Mouse (Mus musculus): ENCODE results near the gene Pax7. TPM values are rescaled to one million over a fixed set of nuclear protein-coding genes. Genes with fewer than 3 reads are reported as not detected.

Pax7 gene
- polyA plus RNA-seq (2015; fragmentation: Nextera tagmentation; extraction: Ambion mirVana) = not detected in 2 replicates

DNA sequence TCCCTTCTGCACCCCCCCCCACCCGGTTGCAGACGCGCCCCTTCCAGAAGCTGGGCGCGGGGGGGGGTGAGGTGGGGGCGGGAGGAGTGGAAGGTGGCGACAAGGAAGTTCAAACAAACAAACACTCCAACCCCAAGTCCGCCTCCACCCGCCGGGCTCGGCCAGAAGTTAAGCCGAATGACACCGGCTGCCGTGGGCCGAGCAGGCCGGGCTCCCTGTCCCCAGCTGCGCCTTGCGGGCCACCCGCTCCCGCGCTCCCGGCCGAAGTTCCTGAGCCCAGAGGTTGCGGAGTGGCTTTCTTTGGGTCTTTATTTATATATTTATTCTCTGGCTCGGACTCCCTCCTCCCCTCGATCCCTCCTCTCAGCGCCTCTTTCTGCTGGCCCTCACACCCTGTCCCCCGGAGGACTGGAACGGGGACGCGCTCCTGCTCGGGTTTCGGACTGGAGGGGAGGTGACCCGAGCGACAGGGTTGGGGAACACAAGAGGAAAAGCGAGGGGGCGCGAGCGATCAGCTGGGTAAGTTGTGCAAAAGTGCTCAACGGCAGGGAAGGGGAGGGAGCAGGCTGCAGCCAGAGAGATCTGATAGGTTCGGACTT is at the start of gene Pax7:
Gene Pax7 (minus strand): TSS at position 493 of the 599 bp plus-strand sequence.
- Histone ChIP-seq H3K9me3 (replicated peaks; ENCODE audit: control insufficient read depth, low read length) (no peaks in the 10 kb centered on the region), H3K9ac (ENCODE audit: low read length) (no peak within 1 kb of the TSS), H3K36me3 (ENCODE audit: control insufficient read depth, insufficient read depth) (no peaks in the 10 kb centered on the region), H3K4me3 (ENCODE audit: low read length) (peak within 1 kb of the TSS; percentile 10), H3K4me1 (ENCODE audit: control insufficient read depth, insufficient read depth, low read length) (peaks cover 2% of the 10 kb centered on the region; the same call in 1 of the 2 replicates), H3K27ac (ENCODE audit: low read length) (no peak within 1 kb of the TSS), H3K4me2 (ENCODE audit: low read depth, low read length) (peak within 1 kb of the TSS; percentile 35; the same call in 1 of the 2 replicates), H3K27me3 (ENCODE audit: control insufficient read depth, insufficient read depth, low read length) (peaks cover 99% of the 10 kb centered on the region)
- no peak for ATAC-seq (replicated peaks; ENCODE audit: extremely low read depth, insufficient read depth, low FRiP score)
- WGBS = under 1% methylated on average over 38 of the region's 41 CpGs

DNA sequence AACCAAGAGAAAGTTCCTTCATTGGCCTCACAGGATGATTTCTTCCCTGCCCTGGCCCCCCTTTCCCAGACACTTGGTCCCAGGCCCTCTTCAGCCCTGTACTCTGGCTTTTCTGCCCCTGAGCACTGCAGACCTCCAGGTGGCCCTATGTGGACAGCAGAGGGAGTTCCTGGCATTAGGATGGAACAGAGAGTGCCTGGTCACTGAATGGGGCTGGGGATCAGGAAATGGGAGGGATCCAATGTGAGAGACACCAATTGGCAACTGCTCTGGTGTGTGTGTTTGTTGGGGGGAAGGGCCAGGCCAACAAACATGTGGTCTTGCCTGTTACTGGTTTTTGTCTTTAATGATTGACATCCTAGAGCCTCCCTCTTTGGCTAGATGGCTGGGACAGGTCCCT is 48.5 kb upstream of the Pax7 start:
- Histone ChIP-seq H3K27ac (ENCODE audit: low read length) (no peak overlapping the region), H3K27me3 (ENCODE audit: control insufficient read depth, insufficient read depth, low read length) (no peaks in the 10 kb centered on the region), H3K4me3 (ENCODE audit: low read length) (no peak overlapping the region), H3K4me2 (ENCODE audit: low read depth, low read length) (no peak overlapping the region), H3K4me1 (ENCODE audit: control insufficient read depth, insufficient read depth, low read length) (no peaks in the 10 kb centered on the region), H3K9me3 (replicated peaks; ENCODE audit: control insufficient read depth, low read length) (no peaks in the 10 kb centered on the region), H3K36me3 (ENCODE audit: control insufficient read depth, insufficient read depth) (no peaks in the 10 kb centered on the region), H3K9ac (ENCODE audit: low read length) (no peak overlapping the region)
- no peak for ATAC-seq (replicated peaks; ENCODE audit: extremely low read depth, insufficient read depth, low FRiP score)

DNA sequence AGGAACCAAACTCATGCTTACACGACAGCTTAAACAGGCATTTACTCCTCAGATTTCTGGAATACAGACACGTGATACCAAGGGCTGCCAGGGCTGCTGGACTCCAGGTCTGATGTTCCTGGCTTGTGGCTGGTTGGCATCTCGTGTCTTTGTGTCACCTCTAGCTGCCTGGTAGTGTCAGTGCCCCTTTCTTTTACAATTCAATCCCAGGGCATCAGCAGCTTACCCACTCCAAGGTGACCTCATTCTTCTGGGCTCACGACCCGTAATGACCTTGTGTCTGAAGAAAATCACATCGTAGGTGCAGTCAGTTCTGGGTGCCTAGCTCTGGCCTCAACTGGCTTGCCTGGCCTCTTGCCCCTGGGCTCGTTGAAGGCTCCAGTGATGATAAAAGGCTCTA is 46.0 kb upstream of the Pax7 start:
- H3K4me3 ChIP-seq (ENCODE audit: low read length) = no peak overlapping the region

DNA sequence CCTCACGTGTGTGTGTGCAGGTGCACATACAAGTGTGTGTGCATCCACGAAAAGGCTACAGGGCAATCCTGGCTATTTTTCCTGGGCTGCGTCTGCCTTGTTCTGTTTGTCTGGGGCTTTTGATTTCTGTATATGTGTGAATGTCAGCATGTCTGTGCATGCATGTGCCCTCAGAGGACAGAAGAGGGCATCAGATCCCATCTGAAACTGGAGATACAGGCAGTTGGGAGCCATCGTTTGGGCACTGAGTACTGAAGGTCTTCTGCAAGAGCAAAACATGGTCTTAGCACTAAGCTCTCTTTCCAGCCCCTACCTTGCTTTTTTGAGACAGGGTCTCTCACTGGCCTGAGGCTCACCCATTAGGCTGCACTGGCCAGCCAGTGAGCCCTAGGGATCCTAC is 45.1 kb upstream of the Pax7 start:
- no peak for ATAC-seq (replicated peaks; ENCODE audit: extremely low read depth, insufficient read depth, low FRiP score)
- WGBS = 62% methylated on average over 4 of the region's 4 CpGs
- Histone ChIP-seq H3K9ac (ENCODE audit: low read length) (no peak overlapping the region), H3K36me3 (ENCODE audit: control insufficient read depth, insufficient read depth) (no peaks in the 10 kb centered on the region), H3K4me1 (ENCODE audit: control insufficient read depth, insufficient read depth, low read length) (no peaks in the 10 kb centered on the region), H3K4me3 (ENCODE audit: low read length) (no peak overlapping the region), H3K27ac (ENCODE audit: low read length) (no peak overlapping the region), H3K27me3 (ENCODE audit: control insufficient read depth, insufficient read depth, low read length) (no peaks in the 10 kb centered on the region), H3K4me2 (ENCODE audit: low read depth, low read length) (no peak overlapping the region), H3K9me3 (replicated peaks; ENCODE audit: control insufficient read depth, low read length) (no peaks in the 10 kb centered on the region)

More for the DNA sequence above, 46.0 kb upstream of the Pax7 start:
- no peaks in the 10 kb centered on the region for H3K36me3 ChIP-seq (ENCODE audit: control insufficient read depth, insufficient read depth)
- ATAC-seq (replicated peaks; ENCODE audit: extremely low read depth, insufficient read depth, low FRiP score) = no peak
- H3K27me3 ChIP-seq (ENCODE audit: control insufficient read depth, insufficient read depth, low read length) = no peaks in the 10 kb centered on the region
- H3K9ac ChIP-seq (ENCODE audit: low read length) = no peak overlapping the region
- no peaks in the 10 kb centered on the region for H3K4me1 ChIP-seq (ENCODE audit: control insufficient read depth, insufficient read depth, low read length)
- H3K27ac ChIP-seq (ENCODE audit: low read length) = no peak overlapping the region
- no peaks in the 10 kb centered on the region for H3K9me3 ChIP-seq (replicated peaks; ENCODE audit: control insufficient read depth, low read length)
- H3K4me2 ChIP-seq (ENCODE audit: low read depth, low read length) = no peak overlapping the region
- 66% methylated on average over 7 of the region's 7 CpGs for whole genome bisulfite sequencing

DNA sequence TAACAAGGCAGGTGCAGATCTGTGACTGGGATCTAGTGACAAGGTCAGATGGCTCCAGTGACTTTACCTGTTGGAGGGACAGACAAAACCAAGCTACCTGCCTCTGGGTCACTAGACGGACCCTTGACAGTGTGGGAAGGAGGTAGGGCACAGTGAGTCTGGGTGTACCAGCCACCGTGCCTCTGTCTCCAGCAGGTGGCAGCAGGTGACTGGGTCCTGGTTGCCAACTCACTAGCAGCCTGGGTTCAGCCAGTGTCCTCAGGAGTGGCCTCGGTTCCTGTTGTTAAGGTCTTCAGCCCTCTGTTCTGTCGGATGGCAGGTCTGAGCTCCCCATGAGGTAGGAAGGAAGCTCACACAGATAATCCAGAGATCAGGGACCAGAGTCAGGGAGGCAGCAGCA is 43.9 kb upstream of the Pax7 start:
- no peak overlapping the region for H3K27ac ChIP-seq (ENCODE audit: low read length)
- H3K36me3 ChIP-seq (ENCODE audit: control insufficient read depth, insufficient read depth) = no peaks in the 10 kb centered on the region
- no peak overlapping the region for H3K4me3 ChIP-seq (ENCODE audit: low read length)
- no peaks in the 10 kb centered on the region for H3K4me1 ChIP-seq (ENCODE audit: control insufficient read depth, insufficient read depth, low read length)
- WGBS = 2% methylated on average over 4 of the region's 4 CpGs
- ATAC-seq (replicated peaks; ENCODE audit: extremely low read depth, insufficient read depth, low FRiP score) = no peak
- no peak overlapping the region for H3K4me2 ChIP-seq (ENCODE audit: low read depth, low read length)
- H3K9me3 ChIP-seq (replicated peaks; ENCODE audit: control insufficient read depth, low read length) = no peaks in the 10 kb centered on the region
- no peaks in the 10 kb centered on the region for H3K27me3 ChIP-seq (ENCODE audit: control insufficient read depth, insufficient read depth, low read length)
- H3K9ac ChIP-seq (ENCODE audit: low read length) = no peak overlapping the region

DNA sequence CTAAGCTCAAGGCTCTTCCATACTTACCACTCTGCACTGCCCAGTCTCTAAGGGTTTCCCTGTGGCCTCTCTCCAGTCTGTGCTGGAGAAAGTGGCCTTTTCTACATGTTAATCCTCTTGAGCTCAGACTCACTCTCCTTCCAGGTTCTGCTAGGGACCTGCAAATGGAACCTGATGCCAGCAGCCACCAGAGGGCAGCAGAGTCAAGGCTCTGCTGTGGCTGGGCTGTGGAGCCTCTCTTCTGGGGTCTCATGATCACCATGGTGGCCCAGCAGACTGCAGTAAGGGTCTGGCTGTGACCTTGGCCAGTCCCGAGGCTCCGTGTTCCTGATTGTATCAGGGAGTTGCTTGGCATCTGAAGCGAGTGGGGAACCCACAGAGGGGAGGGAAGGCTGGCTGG is 39.3 kb upstream of the Pax7 start:
- no peak for ATAC-seq (replicated peaks; ENCODE audit: extremely low read depth, insufficient read depth, low FRiP score)
- no peaks in the 10 kb centered on the region for H3K4me1 ChIP-seq (ENCODE audit: control insufficient read depth, insufficient read depth, low read length)
- H3K27me3 ChIP-seq (ENCODE audit: control insufficient read depth, insufficient read depth, low read length) = no peaks in the 10 kb centered on the region
- 0% methylated on average over 3 of the region's 3 CpGs for WGBS
- H3K9ac ChIP-seq (ENCODE audit: low read length) = no peak overlapping the region
- no peak overlapping the region for H3K27ac ChIP-seq (ENCODE audit: low read length)
- no peak overlapping the region for H3K4me3 ChIP-seq (ENCODE audit: low read length)
- no peaks in the 10 kb centered on the region for H3K36me3 ChIP-seq (ENCODE audit: control insufficient read depth, insufficient read depth)
- H3K9me3 ChIP-seq (replicated peaks; ENCODE audit: control insufficient read depth, low read length) = no peaks in the 10 kb centered on the region
- no peak overlapping the region for H3K4me2 ChIP-seq (ENCODE audit: low read depth, low read length)

DNA sequence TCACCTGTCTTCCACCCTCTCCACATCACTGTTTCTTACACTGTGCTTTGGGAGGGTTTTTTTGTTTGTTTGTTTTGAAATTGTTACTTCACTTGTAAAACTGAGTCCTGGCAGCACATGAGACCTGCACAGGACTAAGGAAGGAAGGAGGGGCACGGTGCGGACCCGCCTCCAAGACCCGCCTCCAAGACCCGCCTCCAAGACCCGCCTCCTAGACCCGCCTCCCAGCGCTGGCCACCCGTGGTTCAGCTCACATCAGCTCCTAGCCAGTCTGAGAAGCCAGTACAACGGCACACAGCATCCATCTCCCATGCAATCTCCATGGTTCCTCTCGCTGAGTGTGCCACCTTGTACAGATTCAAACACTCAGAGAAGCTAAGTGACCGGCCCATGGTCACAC is 38.4 kb upstream of the Pax7 start:
- no peak overlapping the region for H3K9ac ChIP-seq (ENCODE audit: low read length)
- 23% methylated on average over 12 of the region's 12 CpGs for WGBS
- no peak overlapping the region for H3K27ac ChIP-seq (ENCODE audit: low read length)
- H3K4me1 ChIP-seq (ENCODE audit: control insufficient read depth, insufficient read depth, low read length) = no peaks in the 10 kb centered on the region
- ATAC-seq (replicated peaks; ENCODE audit: extremely low read depth, insufficient read depth, low FRiP score) = no peak
- H3K4me3 ChIP-seq (ENCODE audit: low read length) = no peak overlapping the region
- no peaks in the 10 kb centered on the region for H3K27me3 ChIP-seq (ENCODE audit: control insufficient read depth, insufficient read depth, low read length)
- H3K36me3 ChIP-seq (ENCODE audit: control insufficient read depth, insufficient read depth) = no peaks in the 10 kb centered on the region
- no peaks in the 10 kb centered on the region for H3K9me3 ChIP-seq (replicated peaks; ENCODE audit: control insufficient read depth, low read length)
- H3K4me2 ChIP-seq (ENCODE audit: low read depth, low read length) = no peak overlapping the region

DNA sequence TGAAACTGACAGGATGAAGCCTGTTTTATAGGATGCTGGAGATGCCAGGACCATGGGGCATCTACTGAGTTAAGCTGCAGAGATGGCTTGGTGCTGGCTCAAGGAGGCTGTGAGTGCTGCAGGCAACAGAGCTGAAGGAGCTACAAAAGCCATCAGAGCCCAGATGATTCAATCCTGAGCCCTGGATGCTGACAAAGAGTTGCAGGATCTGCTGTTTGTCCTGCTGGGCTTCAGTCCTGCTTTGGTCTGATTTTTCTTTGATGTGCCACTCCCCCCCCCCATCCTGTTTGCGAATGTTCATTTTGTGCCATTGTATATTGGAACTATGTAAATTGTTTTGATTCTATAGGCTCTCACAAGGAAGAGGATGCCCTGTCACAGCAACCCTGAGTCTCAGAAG is 29.9 kb upstream of the Pax7 start:
- no peaks in the 10 kb centered on the region for H3K4me1 ChIP-seq (ENCODE audit: control insufficient read depth, insufficient read depth, low read length)
- no peak overlapping the region for H3K4me3 ChIP-seq (ENCODE audit: low read length)
- peaks cover 4% of the 10 kb centered on the region for H3K9me3 ChIP-seq (replicated peaks; ENCODE audit: control insufficient read depth, low read length)
- WGBS = 67% methylated on average over 1 of the region's 1 CpGs
- no peak overlapping the region for H3K4me2 ChIP-seq (ENCODE audit: low read depth, low read length)
- no peak overlapping the region for H3K27ac ChIP-seq (ENCODE audit: low read length)
- no peak for ATAC-seq (replicated peaks; ENCODE audit: extremely low read depth, insufficient read depth, low FRiP score)
- H3K36me3 ChIP-seq (ENCODE audit: control insufficient read depth, insufficient read depth) = no peaks in the 10 kb centered on the region
- no peak overlapping the region for H3K9ac ChIP-seq (ENCODE audit: low read length)
- H3K27me3 ChIP-seq (ENCODE audit: control insufficient read depth, insufficient read depth, low read length) = peaks cover 14% of the 10 kb centered on the region

DNA sequence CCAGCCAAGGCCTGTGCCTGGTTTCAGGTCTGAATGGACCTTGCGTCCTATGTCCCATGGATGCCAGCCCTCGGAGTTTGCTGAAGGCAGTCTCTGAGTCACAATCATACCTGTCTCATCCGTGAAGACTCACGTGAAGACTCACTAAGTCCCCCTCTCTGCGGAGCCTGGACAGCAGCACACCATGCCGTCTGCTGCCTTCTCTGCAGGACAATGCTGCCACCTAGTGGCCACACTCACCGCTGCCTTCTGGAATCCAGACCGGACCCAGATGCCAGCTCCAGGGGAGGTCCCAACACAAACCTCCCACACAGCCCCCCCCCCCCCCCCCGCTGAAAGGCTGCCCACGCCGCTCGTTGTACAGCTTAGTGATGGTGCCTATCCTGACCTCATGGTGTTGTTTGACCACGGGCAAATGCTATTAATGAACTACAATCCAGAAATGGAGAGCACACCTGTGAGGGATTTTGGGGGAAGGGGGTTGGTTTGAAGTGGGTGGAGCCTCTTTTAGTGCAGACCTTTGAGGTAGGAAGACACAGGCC is 25.4 kb upstream of the Pax7 start:
- Histone ChIP-seq H3K27me3 (ENCODE audit: control insufficient read depth, insufficient read depth, low read length) (peaks cover 39% of the 10 kb centered on the region), H3K9ac (ENCODE audit: low read length) (no peak overlapping the region), H3K4me2 (ENCODE audit: low read depth, low read length) (no peak overlapping the region), H3K27ac (ENCODE audit: low read length) (no peak overlapping the region), H3K36me3 (ENCODE audit: control insufficient read depth, insufficient read depth) (no peaks in the 10 kb centered on the region), H3K4me1 (ENCODE audit: control insufficient read depth, insufficient read depth, low read length) (no peaks in the 10 kb centered on the region), H3K9me3 (replicated peaks; ENCODE audit: control insufficient read depth, low read length) (peaks cover 4% of the 10 kb centered on the region), H3K4me3 (ENCODE audit: low read length) (no peak overlapping the region)
- WGBS = 3% methylated on average over 12 of the region's 13 CpGs
- ATAC-seq (replicated peaks; ENCODE audit: extremely low read depth, insufficient read depth, low FRiP score) = no peak

All from heart, embryonic 16.5 days (tissue).